Mouse (Mus musculus) CH12.LX (cell line): Measurements from ENCODE around the gene Gm498.

ENCODE experiments used
- CTCF ChIP-seq, 2 experiments: IDR thresholded peaks in 1 of 2; conservative IDR thresholded peaks in 1 of 2; 2 replicates each; pipeline ENCODE4 v1.5.1; 2011 to 2012; ENCODE audit warnings: low read depth in 2 of 2, low read length in 2 of 2, improper control_type of control experiment in 1 of 2, inconsistent platforms in 1 of 2, mild to moderate bottlenecking in 1 of 2, moderate library complexity in 1 of 2
- E2F4 ChIP-seq: IDR thresholded peaks from 2 replicates; pipeline ENCODE4 v1.6.1; 2011; ENCODE audit warnings: low read depth, low read length, improper control_type of control experiment; ENCODE audit not compliant: insufficient replicate concordance
- POLR2A ChIP-seq: IDR thresholded peaks from 2 replicates; pipeline ENCODE4 v1.6.1; 2011; ENCODE audit warnings: low read depth, mild to moderate bottlenecking, improper control_type of control experiment, low read length

DNA sequence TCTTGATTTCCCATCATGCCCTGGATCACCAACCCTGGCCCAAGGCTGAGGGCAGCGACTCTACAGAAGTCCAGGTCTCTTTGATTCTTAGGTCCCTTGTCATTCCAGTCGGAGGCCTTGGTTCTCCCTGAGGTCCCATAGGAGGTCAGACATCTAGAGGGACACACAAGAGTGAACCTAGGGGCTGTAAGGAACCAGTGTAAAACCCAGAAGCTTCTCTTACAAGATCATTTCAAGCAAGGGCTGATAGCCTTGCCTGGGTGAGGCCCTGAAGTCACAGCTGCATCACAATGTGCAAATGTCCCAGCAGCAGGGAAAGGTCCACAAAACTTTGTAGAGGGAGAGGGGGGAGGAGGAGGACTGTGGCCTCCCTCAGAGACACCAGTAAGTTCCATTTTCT is at the start of gene Gm498:
- TF ChIP-seq POLR2A (no peak), CTCF (conservative IDR thresholded peaks at IDR 0.05 in 1 of 2, IDR thresholded peaks at IDR 0.05 in 1 of 2; ENCODE audit: low read depth in 2 of 2, low read length in 2 of 2) (no peak), E2F4 (no peak)
